Mouse (Mus musculus): ENCODE measurements around the gene Slc12a5.

GRCm38 (mm10) chr2:164921984-164922383 lies 38.6 kb upstream of the Slc12a5 start:
- TF ChIP-seq CTCF (IDR thresholded peaks at IDR 0.05; ENCODE audit: low read depth, low read length), result no peak
- TF ChIP-seq GATA1 (IDR thresholded peaks at IDR 0.05; ENCODE audit: borderline replicate concordance, low read length), result no peak
- no peak for TF ChIP-seq TAL1 (conservative IDR thresholded peaks at IDR 0.05; ENCODE audit: low read depth, low read length)
- TF ChIP-seq POLR2AphosphoS5 (IDR thresholded peaks at IDR 0.05; ENCODE audit: insufficient replicate concordance, low read depth, low read length), result no peak

All from G1E (cell line).